Mouse (Mus musculus) cerebellum, adult 11 months (tissue): ENCODE results near the gene Dhx8.

Experiments used
- DNase-seq: peaks from one replicate; pipeline ENCODE4 v3.0.0; 2022

Gene Dhx8

GRCm38 (mm10) chr11:101805113-101805704, 72.5 kb downstream of the Dhx8 start:
- no peak for DNase-seq

- no peak for DNase-seq
Observed at GRCm38 (mm10) chr11:101806741-101807140, 74.0 kb downstream of the Dhx8 start.

DNA sequence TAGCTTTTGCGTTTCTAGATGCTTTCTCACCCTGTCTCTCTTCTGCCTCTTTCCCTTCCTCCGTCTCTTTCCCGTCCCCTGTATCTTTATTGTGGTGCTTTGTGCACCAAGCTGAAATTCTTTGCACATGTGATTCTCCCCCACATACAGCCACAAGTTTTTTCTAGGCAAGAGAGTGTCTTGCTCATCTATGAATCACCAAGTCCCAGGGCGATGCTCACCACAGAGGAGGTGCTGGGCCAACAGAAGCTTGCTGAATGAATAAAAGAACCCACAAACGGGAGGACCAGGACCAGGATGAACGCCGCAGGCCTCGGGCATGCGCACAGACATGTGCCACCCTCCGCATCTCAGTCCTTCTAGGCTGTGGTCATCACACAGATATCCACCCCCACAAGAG, 74.5 kb downstream of the Dhx8 start:
- no peak for DNase-seq

DNA sequence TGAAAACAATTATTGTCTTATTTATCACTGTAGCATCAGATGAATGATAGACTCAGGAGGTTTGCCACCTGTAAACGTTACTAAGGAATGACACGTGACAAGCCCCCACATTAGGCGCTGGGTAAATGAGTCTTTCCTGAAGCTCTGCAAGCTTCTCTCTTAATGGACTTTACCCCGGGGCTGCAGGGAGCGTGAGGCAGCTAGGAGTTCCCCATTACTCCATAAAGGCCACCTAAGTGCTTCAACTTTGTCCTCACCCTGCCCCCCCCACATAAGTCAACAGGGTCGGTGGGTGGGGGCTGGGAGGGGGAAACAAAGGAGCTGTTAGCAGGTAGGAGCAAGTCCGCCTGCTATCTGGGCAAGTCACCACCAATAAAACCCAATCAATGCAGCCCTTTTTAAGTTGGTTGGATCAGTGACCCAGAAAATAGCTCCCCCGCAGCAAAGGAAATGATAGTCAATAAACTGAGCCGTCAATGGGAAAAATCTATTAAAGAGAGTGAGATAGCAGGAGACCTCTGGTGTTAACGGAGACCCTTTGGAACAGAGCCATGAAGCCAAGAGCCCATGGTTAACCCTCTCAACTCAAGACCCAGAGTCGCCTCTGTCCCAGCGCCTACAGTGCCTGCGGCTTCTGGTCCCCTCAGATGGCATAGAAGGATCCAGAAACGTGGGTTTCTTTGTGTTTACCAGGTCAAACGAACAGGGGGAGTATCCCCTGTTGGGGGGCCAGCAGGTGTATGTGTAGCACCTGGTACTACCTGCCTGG, 76.5 kb downstream of the Dhx8 start:
- DNase-seq, result no peak

DNA sequence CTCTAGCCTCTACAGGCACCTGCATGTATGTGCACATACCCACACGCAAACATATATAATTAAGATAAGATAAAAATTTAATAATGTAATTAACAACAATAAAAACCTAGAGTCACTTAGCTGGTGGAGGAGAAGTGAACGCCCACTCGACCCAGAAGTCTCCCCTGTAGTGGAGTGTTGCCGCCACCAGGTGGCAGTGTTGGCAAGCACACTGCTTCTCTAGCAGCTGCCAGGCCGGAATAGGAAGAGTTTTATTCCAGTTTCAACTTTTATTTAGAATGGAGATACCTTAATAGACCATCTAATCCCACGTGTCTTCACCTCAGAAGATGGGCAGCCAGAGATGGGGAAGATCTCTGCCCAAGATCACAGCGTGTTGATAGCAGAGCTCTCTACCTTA, 80.5 kb downstream of the Dhx8 start:
- DNase-seq, result peak; percentile 74

DNA sequence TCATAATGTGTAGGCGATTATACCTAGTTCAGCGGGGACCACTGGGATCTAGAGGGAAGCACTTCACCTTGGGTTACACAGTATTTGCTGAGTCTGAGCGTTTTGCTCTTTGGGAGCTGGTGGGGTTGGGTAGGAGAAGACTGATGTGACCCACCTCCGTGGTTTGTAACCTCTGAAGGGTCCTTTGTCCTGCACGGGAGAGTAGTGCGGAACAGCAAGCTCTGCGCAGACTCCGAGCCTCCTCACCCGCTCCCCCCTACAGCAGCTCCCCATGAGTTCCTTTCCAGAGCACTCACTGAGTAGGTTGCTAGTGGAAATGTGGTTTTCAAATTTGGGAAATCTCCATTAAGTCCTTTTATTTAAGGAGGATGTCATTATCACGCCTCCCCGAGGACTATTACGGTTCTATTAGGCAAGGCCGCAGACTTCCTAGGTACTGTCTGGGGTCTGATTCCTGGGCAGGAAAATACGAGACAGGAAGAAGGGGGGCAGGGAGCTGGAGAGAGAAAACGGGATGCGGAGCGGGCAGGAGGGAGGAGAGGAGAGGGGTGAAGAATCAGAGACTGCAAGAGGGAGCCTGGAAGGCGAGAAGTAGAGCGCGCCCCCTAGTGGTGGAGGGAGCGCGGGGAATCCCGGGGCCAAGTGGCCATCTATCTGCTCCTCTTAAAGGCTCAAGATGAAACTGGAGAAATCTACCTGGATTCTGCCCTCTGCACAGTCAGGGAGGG, 81.8 kb downstream of the Dhx8 start:
- peak; percentile 79 for DNase-seq

GRCm38 (mm10) chr11:101815103-101816085, 82.7 kb downstream of the Dhx8 start:
- DNase-seq, result no peak
